Mouse (Mus musculus): Measurements from ENCODE around the gene Gm10570.

DNA sequence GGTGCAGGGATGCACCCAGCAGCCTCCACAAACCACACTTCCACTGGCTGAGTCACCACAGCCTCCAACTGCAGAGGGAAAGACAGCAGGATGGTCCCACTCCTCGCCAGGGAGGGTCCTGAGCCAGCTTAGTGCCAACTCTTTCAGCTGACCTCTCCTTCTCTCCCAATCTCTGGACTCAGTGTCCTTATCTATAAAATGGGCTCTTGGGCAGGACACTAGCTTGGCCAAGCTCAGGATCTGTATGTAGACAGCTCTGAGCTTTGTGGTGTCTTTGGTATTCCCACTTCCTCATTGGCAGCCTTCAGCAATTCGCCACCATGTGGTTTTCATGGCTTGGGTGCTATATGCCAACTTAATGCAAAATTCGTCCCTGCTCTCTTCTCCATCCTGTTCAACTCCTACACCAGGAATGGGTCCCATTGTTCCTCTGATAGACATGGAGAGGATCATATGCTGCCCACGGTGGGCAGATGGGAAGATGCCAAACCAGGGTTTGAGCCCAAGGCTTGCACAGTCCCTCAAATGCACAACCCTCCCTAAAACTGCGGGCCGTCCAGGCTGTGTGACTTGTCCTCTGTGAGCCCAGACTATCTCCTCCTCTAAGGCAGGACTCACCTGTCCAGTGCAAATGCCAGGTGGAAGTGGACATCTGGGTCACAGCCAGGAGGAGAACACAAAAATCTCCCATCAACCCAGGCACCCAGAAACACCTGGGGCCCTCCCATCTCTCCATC lies 37.7 kb downstream of the Gm10570 start:
- TF ChIP-seq EP300 (IDR thresholded peaks at IDR 0.05) (no peak), CTCF (IDR thresholded peaks at IDR 0.05) (no peak)
